Mouse (Mus musculus) retina, postnatal 7 days (tissue): Measurements from ENCODE around the gene Icam1.
"Not testable (repeated sequence)": the region's sequence is repeated elsewhere in the genome, so short reads cannot be mapped to it uniquely, and the experiment has no call there.

Source experiments
- DNase-seq: peaks from one replicate; pipeline ENCODE4 v3.0.0-alpha.2; 2012; ENCODE audit warnings: low read depth, low spot score

Icam1 gene

GRCm38 (mm10) chr9:21022726-21023125 lies 6.9 kb downstream of the Icam1 start:
- no peak for DNase-seq

- DNase-seq: no peak
These were observed 9.5 kb downstream of the Icam1 start for GRCm38 (mm10) chr9:21025258-21025810.

- DNase-seq: no peak
These were observed 11.1 kb downstream of the Icam1 start for GRCm38 (mm10) chr9:21026849-21027248.

GRCm38 (mm10) chr9:21027774-21028290 lies 12.0 kb downstream of the Icam1 start:
- DNase-seq: no peak

- no peak for DNase-seq
These were observed 12.8 kb downstream of the Icam1 start for GRCm38 (mm10) chr9:21028560-21029110.

- no peak for DNase-seq
These were observed 13.7 kb downstream of the Icam1 start, which contains the start of gene Icam4 for GRCm38 (mm10) chr9:21029291-21030054. Gene Icam4, plus strand, starts transcription at chr9:21029373.

- no peak for DNase-seq
These were observed 14.3 kb downstream of the Icam1 start for GRCm38 (mm10) chr9:21030055-21030600.

GRCm38 (mm10) chr9:21030781-21031250 lies 15.0 kb downstream of the Icam1 start:
- DNase-seq: no peak

- no peak for DNase-seq
These were observed 15.6 kb downstream of the Icam1 start for GRCm38 (mm10) chr9:21031251-21031895.

GRCm38 (mm10) chr9:21031896-21032351 lies 16.1 kb downstream of the Icam1 start, which contains the start of gene Icam5:
Gene Icam5, plus strand, starts transcription at chr9:21032073.
- no peak for DNase-seq

GRCm38 (mm10) chr9:21032491-21032890 lies 16.7 kb downstream of the Icam1 start:
- DNase-seq: no peak

GRCm38 (mm10) chr9:21033136-21033535 lies 17.4 kb downstream of the Icam1 start:
- no peak for DNase-seq

GRCm38 (mm10) chr9:21034481-21035085 lies 18.8 kb downstream of the Icam1 start:
- no peak for DNase-seq

- DNase-seq: no peak
These were observed 19.8 kb downstream of the Icam1 start for GRCm38 (mm10) chr9:21035586-21035985.

- no peak for DNase-seq
These were observed 20.4 kb downstream of the Icam1 start for GRCm38 (mm10) chr9:21036161-21036560.

GRCm38 (mm10) chr9:21036666-21037065 lies 20.9 kb downstream of the Icam1 start:
- DNase-seq: no peak

GRCm38 (mm10) chr9:21037481-21037891 lies 21.7 kb downstream of the Icam1 start:
- DNase-seq: no peak

- no peak for DNase-seq
These were observed 24.0 kb downstream of the Icam1 start for GRCm38 (mm10) chr9:21039779-21040178.

- no peak for DNase-seq
These were observed 25.5 kb downstream of the Icam1 start for GRCm38 (mm10) chr9:21041308-21041707.

GRCm38 (mm10) chr9:21043563-21043962 lies 27.8 kb downstream of the Icam1 start:
- no peak for DNase-seq

GRCm38 (mm10) chr9:21044785-21045184 lies 29.0 kb downstream of the Icam1 start:
- DNase-seq: not testable (repeated sequence)
